Mouse (Mus musculus): ENCODE data around the gene Tmem52b. TPM values are rescaled to one million over a fixed set of nuclear protein-coding genes. Genes with fewer than 3 reads are reported as not detected.
A peak's percentile ranks its signal among the peaks of the same experiment; 100 is the strongest.
"Not testable (repeated sequence)": the region's sequence is repeated elsewhere in the genome, so short reads cannot be mapped to it uniquely, and the experiment has no call there.

Tmem52b gene
- not detected in 2 replicates for polyA plus RNA-seq (2015; fragmentation: Nextera tagmentation; extraction: Ambion mirVana)

- no peaks in the 10 kb centered on the region for H3K27me3 ChIP-seq
- no peaks in the 10 kb centered on the region for H3K4me1 ChIP-seq
- H3K9me3 ChIP-seq, result no peaks in the 10 kb centered on the region
- WGBS, result 50% methylated on average over 3 of the region's 3 CpGs
- no peak within 1 kb of the TSS for H3K4me2 ChIP-seq
- no peak within 1 kb of the TSS for H3K4me3 ChIP-seq
- ATAC-seq (ENCODE audit: insufficient number of reproducible peaks, insufficient read depth, low FRiP score, low TSS enrichment, low read depth), result no peak
- no peaks in the 10 kb centered on the region for H3K36me3 ChIP-seq
- no peak within 1 kb of the TSS for H3K9ac ChIP-seq
- no peak within 1 kb of the TSS for H3K27ac ChIP-seq
Observed at GRCm38 (mm10) chr6:129512367-129512766, at the start of gene Tmem52b. Gene Tmem52b (plus strand): TSS chr6:129512555.

GRCm38 (mm10) chr6:129471386-129471785 lies 41.0 kb upstream of the Tmem52b start:
- 89% methylated on average over 6 of the region's 6 CpGs for WGBS

GRCm38 (mm10) chr6:129472627-129473026 lies 39.7 kb upstream of the Tmem52b start:
- H3K4me3 ChIP-seq, result no peak overlapping the region
- ATAC-seq (ENCODE audit: insufficient number of reproducible peaks, insufficient read depth, low FRiP score, low TSS enrichment, low read depth), result no peak
- 83% methylated on average over 5 of the region's 5 CpGs for WGBS
- H3K36me3 ChIP-seq, result no peaks in the 10 kb centered on the region
- H3K9ac ChIP-seq, result no peak overlapping the region
- no peaks in the 10 kb centered on the region for H3K9me3 ChIP-seq
- no peak overlapping the region for H3K27ac ChIP-seq
- H3K4me1 ChIP-seq, result no peaks in the 10 kb centered on the region
- no peak overlapping the region for H3K4me2 ChIP-seq
- no peaks in the 10 kb centered on the region for H3K27me3 ChIP-seq

More at GRCm38 (mm10) chr6:129471386-129471785, 41.0 kb upstream of the Tmem52b start:
- no peaks in the 10 kb centered on the region for H3K36me3 ChIP-seq
- no peaks in the 10 kb centered on the region for H3K9me3 ChIP-seq
- H3K4me1 ChIP-seq, result no peaks in the 10 kb centered on the region
- ATAC-seq (ENCODE audit: insufficient number of reproducible peaks, insufficient read depth, low FRiP score, low TSS enrichment, low read depth), result no peak
- H3K4me2 ChIP-seq, result no peak overlapping the region
- H3K27ac ChIP-seq, result no peak overlapping the region
- H3K27me3 ChIP-seq, result no peaks in the 10 kb centered on the region
- H3K9ac ChIP-seq, result no peak overlapping the region
- H3K4me3 ChIP-seq, result no peak overlapping the region

- Histone ChIP-seq H3K27me3 (no peaks in the 10 kb centered on the region), H3K9me3 (no peaks in the 10 kb centered on the region), H3K27ac (no peak overlapping the region), H3K4me3 (no peak overlapping the region), H3K36me3 (no peaks in the 10 kb centered on the region), H3K9ac (no peak overlapping the region), H3K4me1 (no peaks in the 10 kb centered on the region), H3K4me2 (no peak overlapping the region)
- ATAC-seq (ENCODE audit: insufficient number of reproducible peaks, insufficient read depth, low FRiP score, low TSS enrichment, low read depth), result no peak
- 29% methylated on average over 13 of the region's 13 CpGs for WGBS
Observed at GRCm38 (mm10) chr6:129476404-129477126, 35.8 kb upstream of the Tmem52b start.

GRCm38 (mm10) chr6:129480089-129480958 lies 32.0 kb upstream of the Tmem52b start:
- no peaks in the 10 kb centered on the region for H3K4me1 ChIP-seq
- no peak overlapping the region for H3K9ac ChIP-seq
- no peak for ATAC-seq (ENCODE audit: insufficient number of reproducible peaks, insufficient read depth, low FRiP score, low TSS enrichment, low read depth)
- WGBS, result 48% methylated on average over 8 of the region's 8 CpGs
- no peak overlapping the region for H3K4me2 ChIP-seq
- no peaks in the 10 kb centered on the region for H3K36me3 ChIP-seq
- no peak overlapping the region for H3K4me3 ChIP-seq
- peak overlapping the region; percentile 48; the same call in 1 of the 2 replicates for H3K27ac ChIP-seq
- H3K9me3 ChIP-seq, result no peaks in the 10 kb centered on the region
- H3K27me3 ChIP-seq, result no peaks in the 10 kb centered on the region

GRCm38 (mm10) chr6:129494924-129495323 lies 17.4 kb upstream of the Tmem52b start:
- H3K4me2 ChIP-seq, result no peak overlapping the region
- H3K9me3 ChIP-seq, result no peaks in the 10 kb centered on the region
- ATAC-seq (ENCODE audit: insufficient number of reproducible peaks, insufficient read depth, low FRiP score, low TSS enrichment, low read depth), result no peak
- no peak overlapping the region for H3K4me3 ChIP-seq
- H3K9ac ChIP-seq, result no peak overlapping the region
- no peaks in the 10 kb centered on the region for H3K27me3 ChIP-seq
- no peaks in the 10 kb centered on the region for H3K4me1 ChIP-seq
- 79% methylated on average over 4 of the region's 4 CpGs for WGBS
- no peak overlapping the region for H3K27ac ChIP-seq
- H3K36me3 ChIP-seq, result no peaks in the 10 kb centered on the region

- no peak overlapping the region for H3K4me3 ChIP-seq
- no peak overlapping the region for H3K4me2 ChIP-seq
- H3K27me3 ChIP-seq, result no peaks in the 10 kb centered on the region
- no peaks in the 10 kb centered on the region for H3K36me3 ChIP-seq
- no peak overlapping the region for H3K27ac ChIP-seq
- 83% methylated on average over 3 of the region's 3 CpGs for WGBS
- no peaks in the 10 kb centered on the region for H3K9me3 ChIP-seq
- no peak overlapping the region for H3K9ac ChIP-seq
- no peak for ATAC-seq (ENCODE audit: insufficient number of reproducible peaks, insufficient read depth, low FRiP score, low TSS enrichment, low read depth)
- H3K4me1 ChIP-seq, result no peaks in the 10 kb centered on the region
Observed at GRCm38 (mm10) chr6:129497345-129498218, 14.8 kb upstream of the Tmem52b start.

GRCm38 (mm10) chr6:129499516-129499915 lies 12.8 kb upstream of the Tmem52b start:
- H3K9ac ChIP-seq; H3K27me3 ChIP-seq; H3K4me3 ChIP-seq; H3K36me3 ChIP-seq; ATAC-seq (ENCODE audit: insufficient number of reproducible peaks, insufficient read depth, low FRiP score, low TSS enrichment, low read depth); H3K9me3 ChIP-seq; H3K27ac ChIP-seq; H3K4me2 ChIP-seq; H3K4me1 ChIP-seq: not testable (repeated sequence)
- WGBS, result 80% methylated on average over 1 of the region's 1 CpGs

GRCm38 (mm10) chr6:129503471-129503870 lies 8.9 kb upstream of the Tmem52b start:
- 78% methylated on average over 2 of the region's 2 CpGs for WGBS

GRCm38 (mm10) chr6:129507024-129507423 lies 5.3 kb upstream of the Tmem52b start, which contains the start of gene Olr1:
Gene Olr1 (minus strand): TSS chr6:129507165.
- H3K27me3 ChIP-seq, result no peaks in the 10 kb centered on the region
- WGBS, result 78% methylated on average over 9 of the region's 9 CpGs
- H3K9ac ChIP-seq, result no peak within 1 kb of the TSS
- no peaks in the 10 kb centered on the region for H3K36me3 ChIP-seq
- no peak for ATAC-seq (ENCODE audit: insufficient number of reproducible peaks, insufficient read depth, low FRiP score, low TSS enrichment, low read depth)
- H3K27ac ChIP-seq, result no peak within 1 kb of the TSS
- H3K4me2 ChIP-seq, result no peak within 1 kb of the TSS
- H3K4me3 ChIP-seq, result no peak within 1 kb of the TSS
- no peaks in the 10 kb centered on the region for H3K4me1 ChIP-seq
- H3K9me3 ChIP-seq, result no peaks in the 10 kb centered on the region

More at GRCm38 (mm10) chr6:129503471-129503870, 8.9 kb upstream of the Tmem52b start:
- H3K27ac ChIP-seq, result no peak overlapping the region
- no peaks in the 10 kb centered on the region for H3K27me3 ChIP-seq
- H3K4me2 ChIP-seq, result no peak overlapping the region
- no peaks in the 10 kb centered on the region for H3K36me3 ChIP-seq
- H3K9ac ChIP-seq, result no peak overlapping the region
- no peak for ATAC-seq (ENCODE audit: insufficient number of reproducible peaks, insufficient read depth, low FRiP score, low TSS enrichment, low read depth)
- H3K4me3 ChIP-seq, result no peak overlapping the region
- no peaks in the 10 kb centered on the region for H3K4me1 ChIP-seq
- H3K9me3 ChIP-seq, result no peaks in the 10 kb centered on the region
